Mouse (Mus musculus): ENCODE results near the gene Tgoln1. TPM values are rescaled to one million over a fixed set of nuclear protein-coding genes. Genes with fewer than 3 reads are reported as not detected.

Tgoln1 gene
- polyA plus RNA-seq, 1 experiment from 2014 or later, result 42.3 TPM

GRCm38 (mm10) chr6:72623661-72624402 lies 7.0 kb upstream of the Tgoln1 start:
- no peaks in the 10 kb centered on the region for H3K27me3 ChIP-seq (ENCODE audit: insufficient read depth, low read length)
- no peak overlapping the region for H3K9ac ChIP-seq (ENCODE audit: low read depth, low read length)
- no peak overlapping the region for H3K4me2 ChIP-seq (ENCODE audit: low read length)
- H3K27ac ChIP-seq, result no peak overlapping the region
- H3K4me1 ChIP-seq (replicated peaks; ENCODE audit: insufficient read depth, low read length), result no peaks in the 10 kb centered on the region
- H3K9me3 ChIP-seq (replicated peaks; ENCODE audit: low read length), result no peaks in the 10 kb centered on the region
- peaks cover 18% of the 10 kb centered on the region; the same call in 1 of the 2 replicates for H3K36me3 ChIP-seq (ENCODE audit: insufficient read depth, low read length)
- DNase-seq (ENCODE audit: low spot score) (no peak), ATAC-seq (replicated peaks; ENCODE audit: low FRiP score, low read depth) (no peak)
- no peak overlapping the region for H3K4me3 ChIP-seq (replicated peaks; ENCODE audit: low read depth, low read length)
- 93% methylated on average over 8 of the region's 8 CpGs for WGBS
- no peak for TF ChIP-seq CTCF (IDR thresholded peaks at IDR 0.05; ENCODE audit: low read depth)

GRCm38 (mm10) chr6:72622917-72623316 lies 6.1 kb upstream of the Tgoln1 start:
- TF ChIP-seq CTCF (IDR thresholded peaks at IDR 0.05; ENCODE audit: low read depth), result no peak
- ATAC-seq (replicated peaks; ENCODE audit: low FRiP score, low read depth), result no peak
- WGBS, result 41% methylated on average over 3 of the region's 3 CpGs

GRCm38 (mm10) chr6:72620920-72621319 lies 4.1 kb upstream of the Tgoln1 start:
- no peak for TF ChIP-seq CTCF (IDR thresholded peaks at IDR 0.05; ENCODE audit: low read depth)
- H3K4me1 ChIP-seq (replicated peaks; ENCODE audit: insufficient read depth, low read length), result no peaks in the 10 kb centered on the region; the same call in 1 of the 2 replicates
- no peak overlapping the region for H3K9ac ChIP-seq (ENCODE audit: low read depth, low read length)
- no peak overlapping the region for H3K4me3 ChIP-seq (replicated peaks; ENCODE audit: low read depth, low read length)
- no peak for ATAC-seq (replicated peaks; ENCODE audit: low FRiP score, low read depth)
- WGBS, result 86% methylated on average over 5 of the region's 5 CpGs
- H3K4me2 ChIP-seq (ENCODE audit: low read length), result no peak overlapping the region
- H3K9me3 ChIP-seq (replicated peaks; ENCODE audit: low read length), result no peaks in the 10 kb centered on the region
- no peak for DNase-seq (ENCODE audit: low spot score)
- no peak overlapping the region for H3K27ac ChIP-seq
- H3K27me3 ChIP-seq (ENCODE audit: insufficient read depth, low read length), result no peaks in the 10 kb centered on the region
- H3K36me3 ChIP-seq (ENCODE audit: insufficient read depth, low read length), result no peaks in the 10 kb centered on the region

More at GRCm38 (mm10) chr6:72622917-72623316, 6.1 kb upstream of the Tgoln1 start:
- Histone ChIP-seq H3K9me3 (replicated peaks; ENCODE audit: low read length) (no peaks in the 10 kb centered on the region), H3K9ac (ENCODE audit: low read depth, low read length) (no peak overlapping the region), H3K27ac (no peak overlapping the region), H3K4me2 (ENCODE audit: low read length) (no peak overlapping the region), H3K4me1 (replicated peaks; ENCODE audit: insufficient read depth, low read length) (no peaks in the 10 kb centered on the region), H3K36me3 (ENCODE audit: insufficient read depth, low read length) (peaks cover 18% of the 10 kb centered on the region; the same call in 1 of the 2 replicates), H3K27me3 (ENCODE audit: insufficient read depth, low read length) (no peaks in the 10 kb centered on the region), H3K4me3 (replicated peaks; ENCODE audit: low read depth, low read length) (no peak overlapping the region)
- DNase-seq (ENCODE audit: low spot score), result no peak

GRCm38 (mm10) chr6:72619734-72620532 lies 3.1 kb upstream of the Tgoln1 start:
- DNase-seq (ENCODE audit: low spot score) (peak; percentile 26), ATAC-seq (replicated peaks; ENCODE audit: low FRiP score, low read depth) (no peak)
- Histone ChIP-seq H3K27me3 (ENCODE audit: insufficient read depth, low read length) (no peaks in the 10 kb centered on the region), H3K9me3 (replicated peaks; ENCODE audit: low read length) (no peaks in the 10 kb centered on the region), H3K4me3 (replicated peaks; ENCODE audit: low read depth, low read length) (0 out of 2 replicates have a peak overlapping the region, but pooled peaks have one; percentile 13), H3K4me1 (replicated peaks; ENCODE audit: insufficient read depth, low read length) (peaks cover 7% of the 10 kb centered on the region; the same call in 1 of the 2 replicates), H3K36me3 (ENCODE audit: insufficient read depth, low read length) (no peaks in the 10 kb centered on the region), H3K9ac (ENCODE audit: low read depth, low read length) (no peak overlapping the region), H3K27ac (peak overlapping the region; percentile 38), H3K4me2 (ENCODE audit: low read length) (peak overlapping the region; percentile 46)
- no peak for TF ChIP-seq CTCF (IDR thresholded peaks at IDR 0.05; ENCODE audit: low read depth)
- 16% methylated on average over 12 of the region's 12 CpGs for WGBS

GRCm38 (mm10) chr6:72615561-72616375 lies 1.0 kb downstream of the Tgoln1 start:
- Histone ChIP-seq H3K4me3 (replicated peaks; ENCODE audit: low read depth, low read length) (peak overlapping the region; percentile 81), H3K9ac (ENCODE audit: low read depth, low read length) (peak overlapping the region; percentile 74), H3K27me3 (ENCODE audit: insufficient read depth, low read length) (no peaks in the 10 kb centered on the region), H3K4me2 (ENCODE audit: low read length) (peak overlapping the region; percentile 82), H3K36me3 (ENCODE audit: insufficient read depth, low read length) (peaks cover 23% of the 10 kb centered on the region), H3K4me1 (replicated peaks; ENCODE audit: insufficient read depth, low read length) (peaks cover 14% of the 10 kb centered on the region), H3K27ac (peak overlapping the region; percentile 37), H3K9me3 (replicated peaks; ENCODE audit: low read length) (no peaks in the 10 kb centered on the region)
- no peak for DNase-seq (ENCODE audit: low spot score)
- TF ChIP-seq CTCF (IDR thresholded peaks at IDR 0.05; ENCODE audit: low read depth), result no peak
- ATAC-seq (replicated peaks; ENCODE audit: low FRiP score, low read depth), result no peak
- 24% methylated on average over 25 of the region's 25 CpGs for WGBS

GRCm38 (mm10) chr6:72615151-72615550 lies 1.6 kb downstream of the Tgoln1 start:
- ATAC-seq (replicated peaks; ENCODE audit: low FRiP score, low read depth), result no peak
- no peaks in the 10 kb centered on the region for H3K9me3 ChIP-seq (replicated peaks; ENCODE audit: low read length)
- no peak for TF ChIP-seq CTCF (IDR thresholded peaks at IDR 0.05; ENCODE audit: low read depth)
- no peaks in the 10 kb centered on the region for H3K27me3 ChIP-seq (ENCODE audit: insufficient read depth, low read length)
- peak overlapping the region; percentile 81 for H3K4me3 ChIP-seq (replicated peaks; ENCODE audit: low read depth, low read length)
- peaks cover 14% of the 10 kb centered on the region for H3K4me1 ChIP-seq (replicated peaks; ENCODE audit: insufficient read depth, low read length)
- DNase-seq (ENCODE audit: low spot score), result no peak
- H3K9ac ChIP-seq (ENCODE audit: low read depth, low read length), result 0 out of 2 replicates have a peak overlapping the region, but pooled peaks have one; percentile 74
- 51% methylated on average over 2 of the region's 2 CpGs for WGBS
- H3K36me3 ChIP-seq (ENCODE audit: insufficient read depth, low read length), result peaks cover 28% of the 10 kb centered on the region
- peak overlapping the region; percentile 82 for H3K4me2 ChIP-seq (ENCODE audit: low read length)
- H3K27ac ChIP-seq, result no peak overlapping the region

Measured in kidney, postnatal 0 days (tissue).